Mouse (Mus musculus) lung, adult 2 months (tissue): ENCODE data around the gene Kdr. TPM values are rescaled to one million over a fixed set of nuclear protein-coding genes. Genes with fewer than 3 reads are reported as not detected.

Experiments used
- DNase-seq: peaks from one replicate; pipeline ENCODE4 v3.0.0; 2022
- H3K4me1 ChIP-seq: fragments of 200-500 bp; 2 replicates; pipeline ENCODE4 v1.6.1; 2011; ENCODE audit warnings: low read length; ENCODE audit not compliant: control insufficient read depth, insufficient read depth
- H3K4me3 ChIP-seq: fragments of 200-500 bp; replicated peaks from 2 replicates; pipeline ENCODE3; 2011; ENCODE audit warnings: low read depth, mild to moderate bottlenecking, control low read depth, low read length; ENCODE audit errors: extremely low read depth
- CTCF ChIP-seq: fragments of 200-500 bp; IDR thresholded peaks from 2 replicates; pipeline ENCODE4 v1.5.1; 2011; ENCODE audit warnings: mild to moderate bottlenecking, low read length, control low read depth; ENCODE audit not compliant: insufficient read depth
- POLR2A ChIP-seq: fragments of 200-500 bp; IDR thresholded peaks from 2 replicates; pipeline ENCODE4 v1.6.1; 2011; ENCODE audit warnings: low read depth, mild to moderate bottlenecking, control low read depth, low read length, borderline replicate concordance; ENCODE audit errors: extremely low read depth
- WGBS: fragments of 180-500 bp; shearing (Covaris S2); methylation state at CpG from one replicate; pipeline ENCODE4 v1.1.7; 2018; 5-methylcytosine and 5-hydroxymethylcytosine counted together
- polyA plus RNA-seq: library from polyadenylated mRNA; depleted of rRNA; stranded (reverse); fragments of >200 nt; gene quantifications from 2 replicates; pipeline ENCODE4 v1.2.3, GENCODE M21; 2012

The Kdr gene
- polyA plus RNA-seq, 1 experiment: 106 TPM

- 67% methylated on average over 12 of the region's 12 CpGs for WGBS
- DNase-seq: no peak
- H3K4me1 ChIP-seq: no peaks in the 10 kb centered on the region; the same call in 1 of the 2 replicates
- H3K4me3 ChIP-seq: no peak overlapping the region
- TF ChIP-seq POLR2A (no peak), CTCF (no peak)
Measured at GRCm38 (mm10) chr5:75962558-75962957, 15.7 kb downstream of the Kdr start.

GRCm38 (mm10) chr5:75961741-75962469, 16.4 kb downstream of the Kdr start:
- TF ChIP-seq POLR2A (no peak), CTCF (no peak)
- WGBS: 50% methylated on average over 19 of the region's 19 CpGs
- Histone ChIP-seq H3K4me1 (no peaks in the 10 kb centered on the region; the same call in 1 of the 2 replicates), H3K4me3 (no peak overlapping the region)
- DNase-seq: peak; percentile 14

- no peaks in the 10 kb centered on the region; the same call in none of the 2 replicates for H3K4me1 ChIP-seq
- TF ChIP-seq CTCF: no peak
- TF ChIP-seq POLR2A: no peak
- no peak overlapping the region for H3K4me3 ChIP-seq
- DNase-seq: no peak
- WGBS: 69% methylated on average over 3 of the region's 3 CpGs
Measured at GRCm38 (mm10) chr5:75959809-75960208, 18.4 kb downstream of the Kdr start.

- WGBS: 83% methylated on average over 3 of the region's 3 CpGs
- TF ChIP-seq POLR2A: no peak
- TF ChIP-seq CTCF: no peak
- no peak overlapping the region for H3K4me3 ChIP-seq
- DNase-seq: no peak
- H3K4me1 ChIP-seq: no peaks in the 10 kb centered on the region; the same call in 1 of the 2 replicates
Measured at GRCm38 (mm10) chr5:75956526-75956925, 21.7 kb downstream of the Kdr start.

GRCm38 (mm10) chr5:75955876-75956275, 22.4 kb downstream of the Kdr start:
- 70% methylated on average over 9 of the region's 9 CpGs for WGBS
- no peak for DNase-seq
- H3K4me1 ChIP-seq: no peaks in the 10 kb centered on the region; the same call in 1 of the 2 replicates
- H3K4me3 ChIP-seq: no peak overlapping the region
- no peak for TF ChIP-seq POLR2A
- no peak for TF ChIP-seq CTCF

GRCm38 (mm10) chr5:75954778-75955330, 23.4 kb downstream of the Kdr start:
- Histone ChIP-seq H3K4me3 (no peak overlapping the region), H3K4me1 (no peaks in the 10 kb centered on the region; the same call in 1 of the 2 replicates)
- WGBS: 52% methylated on average over 3 of the region's 3 CpGs
- DNase-seq: no peak
- no peak for TF ChIP-seq POLR2A
- TF ChIP-seq CTCF: no peak

GRCm38 (mm10) chr5:75954218-75954617, 24.0 kb downstream of the Kdr start:
- WGBS: 70% methylated on average over 3 of the region's 3 CpGs
- TF ChIP-seq POLR2A: no peak
- TF ChIP-seq CTCF: no peak
- no peak overlapping the region for H3K4me3 ChIP-seq
- H3K4me1 ChIP-seq: no peaks in the 10 kb centered on the region; the same call in 1 of the 2 replicates
- no peak for DNase-seq

GRCm38 (mm10) chr5:75952131-75952795, 26.0 kb downstream of the Kdr start:
- 76% methylated on average over 8 of the region's 8 CpGs for WGBS
- DNase-seq: no peak
- TF ChIP-seq CTCF (no peak), POLR2A (no peak)
- Histone ChIP-seq H3K4me3 (no peak overlapping the region), H3K4me1 (peaks cover 2% of the 10 kb centered on the region; the same call in 1 of the 2 replicates)

- DNase-seq: no peak
- Histone ChIP-seq H3K4me1 (peaks cover 6% of the 10 kb centered on the region; the same call in 1 of the 2 replicates), H3K4me3 (no peak overlapping the region)
- TF ChIP-seq POLR2A: no peak
- no peak for TF ChIP-seq CTCF
- WGBS: 65% methylated on average over 2 of the region's 2 CpGs
Measured at GRCm38 (mm10) chr5:75950866-75951265, 27.4 kb downstream of the Kdr start.
